Mouse (Mus musculus) v-Abl transformed pro-B cells (cell line): ENCODE results near the gene Gm20388.
"Not testable (repeated sequence)": the region's sequence is repeated elsewhere in the genome, so short reads cannot be mapped to it uniquely, and the experiment has no call there.

Experiments
- in situ Hi-C, 2 experiments: fragments of 400-800 bp; cut with MboI; formaldehyde crosslinking; loops; one replicate each; pipeline ENCODE4 v1.15.1; 2025; ENCODE audit not compliant: unreplicated experiment in 2 of 2

Gm20388 gene

GRCm38 (mm10) chr8:120797019-120797727 is 886.5 kb downstream of the Gm20388 start:
- in situ Hi-C loops: loop anchor here (5.0 kb wide), 2 partner anchors 65 to 115 kb away; no protein-coding TSS in a partner anchor

GRCm38 (mm10) chr8:120800308-120800865 is 889.7 kb downstream of the Gm20388 start:
- in situ Hi-C loops: no loop called here

- in situ Hi-C loops: not testable (repeated sequence)
Measured at GRCm38 (mm10) chr8:120803661-120804375, 893.2 kb downstream of the Gm20388 start.

- in situ Hi-C loops: no loop called here
Measured at GRCm38 (mm10) chr8:120804741-120805140, 894.1 kb downstream of the Gm20388 start.

GRCm38 (mm10) chr8:120806780-120807264 is 896.2 kb downstream of the Gm20388 start:
- in situ Hi-C loops: no loop called here

- in situ Hi-C loops: no loop called here
Measured at GRCm38 (mm10) chr8:120807719-120808118, 897.1 kb downstream of the Gm20388 start.

GRCm38 (mm10) chr8:120809050-120809449 is 898.4 kb downstream of the Gm20388 start:
- in situ Hi-C loops: no loop called here

- in situ Hi-C loops: no loop called here
Measured at GRCm38 (mm10) chr8:120811953-120812352, 901.3 kb downstream of the Gm20388 start.

- in situ Hi-C loops: no loop called here
Measured at GRCm38 (mm10) chr8:120813028-120813427, 902.4 kb downstream of the Gm20388 start.

- in situ Hi-C loops: no loop called here
Measured at GRCm38 (mm10) chr8:120813839-120814238, 903.2 kb downstream of the Gm20388 start.

GRCm38 (mm10) chr8:120816371-120816770 is 905.7 kb downstream of the Gm20388 start:
- in situ Hi-C loops: loop anchor here in 1 of 2 experiments (5.0 kb wide), 1 partner anchor 266 kb away; the partner anchor contains the start of gene Foxf1

GRCm38 (mm10) chr8:120819906-120820305 is 909.3 kb downstream of the Gm20388 start:
- in situ Hi-C loops: loop anchor here in 1 of 2 experiments (5.0 kb wide), 1 partner anchor 262 kb away; the partner anchor contains the start of gene Foxf1

GRCm38 (mm10) chr8:120821399-120822170 is 910.9 kb downstream of the Gm20388 start:
- in situ Hi-C loops: no loop called here

GRCm38 (mm10) chr8:120823331-120823730 is 912.7 kb downstream of the Gm20388 start:
- in situ Hi-C loops: no loop called here

GRCm38 (mm10) chr8:120823887-120824286 is 913.2 kb downstream of the Gm20388 start:
- in situ Hi-C loops: no loop called here

GRCm38 (mm10) chr8:120824638-120825037 is 914.0 kb downstream of the Gm20388 start:
- in situ Hi-C loops: loop anchor here in 1 of 2 experiments (5.0 to 25.0 kb wide), 2 partner anchors 268 to 688 kb away; no protein-coding TSS in a partner anchor

- in situ Hi-C loops: loop anchor here in 1 of 2 experiments (5.0 to 25.0 kb wide), 2 partner anchors 264 to 684 kb away; no protein-coding TSS in a partner anchor
Measured at GRCm38 (mm10) chr8:120828279-120828678, 917.6 kb downstream of the Gm20388 start.

GRCm38 (mm10) chr8:120830661-120831060 is 920.0 kb downstream of the Gm20388 start:
- in situ Hi-C loops: loop anchor here in 1 of 2 experiments (25.0 kb wide), 1 partner anchor 682 kb away; no protein-coding TSS in a partner anchor

- in situ Hi-C loops: loop anchor here in 1 of 2 experiments (25.0 kb wide), 1 partner anchor 680 kb away; no protein-coding TSS in a partner anchor
Measured at GRCm38 (mm10) chr8:120832022-120832421, 921.4 kb downstream of the Gm20388 start.

GRCm38 (mm10) chr8:120833196-120833595 is 922.6 kb downstream of the Gm20388 start:
- in situ Hi-C loops: loop anchor here in 1 of 2 experiments (25.0 kb wide), 1 partner anchor 679 kb away; no protein-coding TSS in a partner anchor
